Mouse (Mus musculus) R1 (cell line): Measurements from ENCODE around the gene Stx16.

ENCODE experiments used
- DNase-seq: peaks from one replicate; pipeline ENCODE4 v3.0.0-alpha.2; 2018; ENCODE audit warnings: low read depth, low spot score

Stx16 gene

DNA sequence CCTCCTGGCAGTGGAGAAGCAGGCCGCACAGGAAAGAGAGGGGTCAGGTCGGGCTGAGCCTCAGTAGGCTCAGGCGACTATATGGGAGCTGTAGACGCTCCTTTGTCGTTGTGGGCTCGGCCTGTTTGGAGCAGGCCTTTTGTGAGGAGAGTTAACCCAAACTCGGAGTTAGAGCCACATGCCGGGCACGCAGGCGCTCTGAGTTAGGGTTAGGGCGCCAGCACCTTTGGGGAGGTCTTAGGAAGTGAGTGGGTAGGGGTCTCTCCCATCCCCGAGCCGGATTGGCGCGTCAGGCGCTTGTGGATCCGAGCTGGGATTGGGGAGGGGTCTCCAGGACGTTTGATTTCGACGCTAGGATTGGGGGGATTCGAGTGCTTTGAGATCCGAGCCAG is 321 bp downstream of the Stx16 start:
- DNase-seq: no peak

- DNase-seq: peak; percentile 75
Observed at GRCm38 (mm10) chr2:174077004-174077695, 1.0 kb downstream of the Stx16 start.

DNA sequence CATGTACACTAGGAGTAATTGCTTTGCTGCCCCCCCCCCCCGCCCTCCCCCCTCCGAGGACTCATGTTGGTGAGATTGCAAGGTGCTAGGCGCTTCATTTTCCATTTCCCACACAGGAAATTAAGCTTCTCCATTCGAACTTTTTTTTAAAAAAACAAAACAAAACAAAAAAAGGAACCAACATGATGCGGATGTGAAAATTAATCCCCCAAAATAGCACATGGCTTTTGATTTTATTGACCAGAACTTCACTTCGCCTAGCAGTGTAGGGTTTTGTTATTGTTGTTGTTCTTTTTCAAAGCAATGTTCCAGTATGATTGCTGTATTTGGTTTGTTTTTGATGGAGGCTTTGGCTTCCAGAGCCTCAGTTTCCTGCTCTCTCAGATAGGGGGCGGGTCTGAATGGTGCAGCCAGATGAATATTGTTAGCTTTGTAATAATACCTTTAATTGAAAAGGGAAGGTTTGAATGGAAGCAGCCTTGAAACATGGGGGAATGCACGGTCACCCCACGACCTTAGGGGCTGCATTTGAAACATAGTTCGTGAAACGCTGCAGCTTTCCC is 1.7 kb downstream of the Stx16 start:
- DNase-seq: no peak

DNA sequence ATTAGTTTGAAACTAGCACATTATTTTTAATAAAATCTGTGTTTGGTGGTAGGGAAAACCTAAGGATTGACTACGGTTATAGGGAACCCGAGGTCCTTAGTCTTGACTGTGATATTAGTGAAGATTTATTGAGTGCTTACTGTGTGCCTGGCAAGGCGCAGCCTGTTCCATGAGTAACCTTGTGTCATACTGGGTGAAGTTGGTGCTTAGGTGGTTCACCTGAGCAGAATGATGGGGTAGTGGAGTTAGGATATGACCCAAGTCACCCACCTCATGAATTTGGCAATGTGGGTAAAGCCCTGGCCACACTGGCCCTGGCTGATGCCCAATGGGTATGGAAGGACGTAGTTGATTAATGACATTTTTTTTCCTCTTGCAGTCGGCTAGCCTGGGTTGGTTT is 5.7 kb downstream of the Stx16 start:
- DNase-seq: no peak

DNA sequence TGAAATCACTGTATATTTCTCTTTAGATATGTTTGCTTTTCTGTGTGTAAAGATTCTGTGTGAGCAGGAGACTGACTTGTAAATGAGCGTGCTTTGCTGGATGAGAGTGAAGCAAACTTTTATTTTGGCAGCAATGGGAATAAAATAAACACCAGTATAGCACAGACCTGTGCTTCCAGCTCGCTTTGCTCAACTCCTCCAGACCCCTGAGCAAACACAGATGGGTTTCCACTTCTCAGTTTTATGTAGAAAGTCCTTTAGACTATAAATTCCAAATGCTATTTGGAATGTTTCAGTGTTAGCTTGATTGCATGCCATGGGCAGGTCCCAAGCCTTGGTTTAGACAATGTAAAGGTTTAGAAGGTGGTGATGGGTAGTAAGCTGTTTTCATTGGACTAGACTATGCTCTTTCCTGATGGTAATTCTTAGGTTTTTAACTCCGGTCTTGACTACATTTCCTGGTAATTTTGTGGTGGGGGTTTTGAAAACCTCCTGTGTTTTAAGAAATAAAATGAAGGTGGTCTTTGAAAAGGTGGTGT is 6.3 kb downstream of the Stx16 start:
- no peak for DNase-seq

DNA sequence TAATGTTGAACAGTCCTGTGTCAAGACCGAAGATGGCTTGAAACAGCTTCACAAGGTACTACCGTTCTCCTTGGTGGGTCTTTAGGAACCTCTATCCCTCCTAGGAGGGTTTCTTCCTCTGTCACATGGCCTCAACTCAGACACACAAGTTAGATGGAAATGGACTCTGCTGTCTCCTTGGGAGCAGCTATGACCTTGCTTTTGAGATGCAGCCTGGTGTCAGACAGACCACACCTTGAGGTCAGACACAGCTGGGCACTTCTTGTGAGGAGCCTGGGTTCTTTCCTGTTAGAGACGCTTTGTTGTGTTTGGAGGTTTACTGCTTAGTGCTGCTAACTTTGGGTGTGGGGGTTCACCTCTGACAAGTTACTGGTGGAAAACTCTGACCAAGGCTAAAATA is 19.0 kb downstream of the Stx16 start:
- peak; percentile 43 for DNase-seq

DNA sequence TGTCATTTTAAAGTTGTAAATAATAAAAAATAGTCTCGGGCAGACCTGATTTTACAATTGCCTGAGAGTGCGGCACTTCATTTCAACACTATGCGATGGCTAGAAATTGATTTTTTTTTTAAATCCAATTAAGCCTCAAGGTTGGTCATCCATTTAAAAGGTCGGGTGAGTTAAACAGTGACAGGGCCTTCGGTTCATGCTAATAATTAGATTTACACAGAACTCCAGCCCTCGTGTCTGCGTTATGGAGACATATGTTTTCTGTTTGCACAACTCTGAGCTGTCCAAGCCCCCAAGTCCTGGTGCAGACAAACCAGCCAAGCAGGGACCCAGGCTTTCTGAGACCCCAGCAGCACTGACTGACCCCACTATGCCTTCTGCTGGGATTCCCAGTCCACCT is 26.3 kb downstream of the Stx16 start:
- no peak for DNase-seq

GRCm38 (mm10) chr2:174103527-174103926 is 27.4 kb downstream of the Stx16 start:
- DNase-seq: no peak

- no peak for DNase-seq
Observed at GRCm38 (mm10) chr2:174107375-174107774, 31.3 kb downstream of the Stx16 start.

DNA sequence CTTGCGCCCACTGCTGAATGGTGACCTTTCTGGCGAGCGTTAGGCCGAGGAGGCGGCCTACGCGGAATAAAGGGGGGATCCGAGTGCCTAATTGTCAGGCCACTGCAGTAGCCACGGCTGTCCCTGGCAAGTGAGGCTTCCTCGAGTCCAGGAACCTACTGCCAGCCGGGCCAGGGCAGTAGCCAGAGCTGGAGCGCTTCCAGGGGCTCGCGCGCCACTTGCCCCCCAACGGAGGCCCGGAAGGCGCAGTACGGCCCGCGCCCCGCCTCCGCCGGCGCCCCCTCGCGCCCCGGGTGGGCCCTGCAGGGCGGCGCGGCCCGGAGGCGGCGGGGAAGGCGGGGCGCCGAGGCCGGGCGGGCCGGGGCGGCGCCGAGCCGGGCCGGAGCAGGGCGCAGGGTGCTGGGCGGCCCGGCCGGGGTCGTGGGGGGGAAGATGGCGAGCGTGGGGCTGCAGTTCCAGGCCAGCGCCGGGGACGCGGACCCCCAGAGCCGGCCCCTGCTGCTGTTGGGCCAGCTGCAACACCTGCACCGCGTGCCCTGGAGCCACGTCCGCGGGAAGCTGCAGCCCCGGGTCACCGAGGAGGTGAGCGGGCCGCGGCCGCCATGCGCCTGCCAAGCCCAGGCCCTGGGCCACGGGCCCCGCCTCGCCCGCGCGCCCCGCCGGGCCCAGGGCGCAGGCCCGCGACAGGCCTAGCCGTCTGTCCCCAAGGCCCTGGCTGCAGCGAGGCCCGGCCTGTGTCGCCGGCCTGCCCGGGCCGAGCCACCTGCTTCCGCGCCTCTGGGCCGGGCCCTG is 34.1 kb downstream of the Stx16 start, which contains the start of gene Npepl1:
Gene Npepl1 (plus strand): TSS at position 359 of the 792 bp plus-strand sequence.
- peak; percentile 42 for DNase-seq

GRCm38 (mm10) chr2:174110783-174111549 is 34.9 kb downstream of the Stx16 start:
- peak; percentile 67 for DNase-seq

GRCm38 (mm10) chr2:174112931-174113330 is 36.8 kb downstream of the Stx16 start:
- DNase-seq: no peak

- no peak for DNase-seq
Observed at GRCm38 (mm10) chr2:174114148-174114864, 38.2 kb downstream of the Stx16 start.

- DNase-seq: peak; percentile 27
Observed at GRCm38 (mm10) chr2:174116929-174117328, 40.8 kb downstream of the Stx16 start.

DNA sequence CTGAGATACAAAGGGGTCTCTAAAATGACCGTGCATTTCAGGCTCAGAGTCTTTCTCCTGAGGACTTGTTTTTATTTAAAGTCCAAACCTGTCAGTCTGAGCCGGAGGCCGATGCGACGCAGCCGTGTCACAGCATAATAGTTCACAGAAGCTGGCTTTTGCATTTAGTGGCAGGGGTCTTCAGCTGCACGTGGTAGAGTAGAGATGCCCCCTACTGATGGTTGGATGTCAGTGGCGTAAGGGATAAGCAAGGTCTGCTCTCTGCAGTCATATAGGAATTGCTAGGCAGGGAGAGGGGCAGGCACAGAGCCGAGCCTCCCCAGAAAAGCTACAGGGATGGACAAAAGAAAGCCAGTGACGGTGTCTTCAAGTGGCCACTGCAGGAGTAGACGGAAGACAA is 42.0 kb downstream of the Stx16 start:
- DNase-seq: no peak

DNA sequence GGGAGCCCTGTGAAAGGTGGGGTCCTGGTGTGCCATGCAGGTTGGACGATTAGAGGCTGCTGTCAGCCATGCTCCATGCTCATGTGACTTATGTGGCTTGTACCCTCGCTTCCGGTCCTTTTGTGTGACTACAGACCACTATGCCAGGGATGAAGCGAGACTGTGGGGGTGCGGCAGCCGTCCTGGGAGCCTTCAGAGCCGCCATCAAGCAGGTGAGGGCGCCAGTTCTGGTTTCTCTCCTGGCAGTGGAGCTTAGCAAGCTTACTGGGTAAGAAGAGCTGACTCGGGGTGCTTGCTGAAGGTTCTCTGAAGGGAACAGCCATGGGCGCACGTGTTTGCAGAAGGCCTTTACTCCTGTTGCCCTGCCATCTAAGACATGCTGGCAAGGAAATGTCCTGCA is 43.2 kb downstream of the Stx16 start:
- DNase-seq: no peak

- peak; percentile 65 for DNase-seq
Observed at GRCm38 (mm10) chr2:174120631-174121030, 44.5 kb downstream of the Stx16 start.

GRCm38 (mm10) chr2:174121411-174121947 is 45.4 kb downstream of the Stx16 start:
- peak; percentile 25 for DNase-seq

- no peak for DNase-seq
Observed at GRCm38 (mm10) chr2:174122331-174122730, 46.2 kb downstream of the Stx16 start.

DNA sequence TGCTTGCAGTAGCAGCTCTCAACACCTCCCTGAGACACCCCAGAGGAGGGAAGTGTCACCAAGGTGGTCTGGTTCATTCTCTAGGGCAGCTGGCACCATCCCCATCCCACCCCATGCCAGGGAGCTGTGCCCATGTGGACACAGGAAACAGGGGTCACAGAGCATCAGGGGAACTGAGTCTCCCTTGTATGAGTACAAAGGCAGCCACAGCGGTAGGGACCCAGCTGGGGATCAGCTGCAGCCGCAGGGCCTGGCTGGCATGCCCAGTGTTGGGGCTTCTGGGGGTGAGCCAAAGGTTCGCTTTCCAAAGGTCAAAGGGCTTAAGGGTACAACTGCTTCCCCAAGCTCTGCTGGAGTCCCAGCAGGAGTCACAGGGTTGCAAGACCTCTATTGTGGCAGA is 47.6 kb downstream of the Stx16 start:
- no peak for DNase-seq
